Mouse (Mus musculus): ENCODE data around the gene Zc3h12c.
"Not testable (repeated sequence)": the region's sequence is repeated elsewhere in the genome, so short reads cannot be mapped to it uniquely, and the experiment has no call there.

The Zc3h12c gene

DNA sequence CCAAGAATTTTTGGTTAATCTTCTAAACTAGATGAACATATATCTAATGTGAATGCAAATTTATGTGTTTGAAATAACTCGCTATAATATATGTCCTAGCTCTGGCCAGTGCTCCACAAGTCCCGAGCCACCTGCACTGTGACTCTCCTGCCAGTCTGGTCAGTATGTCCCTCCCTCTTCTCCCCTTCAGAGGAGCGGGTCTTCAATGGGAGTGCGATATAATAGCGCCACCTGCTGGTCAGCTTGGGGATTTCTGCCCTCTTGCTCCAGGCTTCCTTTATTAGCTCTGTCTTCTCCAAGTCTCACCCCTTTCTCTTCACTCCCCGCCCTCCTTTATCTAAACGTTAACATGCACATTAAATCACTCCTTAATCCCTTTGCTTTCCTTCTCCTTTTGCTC is 69.8 kb downstream of the Zc3h12c start:
- DNase-seq = peak; percentile 70 to 74

DNA sequence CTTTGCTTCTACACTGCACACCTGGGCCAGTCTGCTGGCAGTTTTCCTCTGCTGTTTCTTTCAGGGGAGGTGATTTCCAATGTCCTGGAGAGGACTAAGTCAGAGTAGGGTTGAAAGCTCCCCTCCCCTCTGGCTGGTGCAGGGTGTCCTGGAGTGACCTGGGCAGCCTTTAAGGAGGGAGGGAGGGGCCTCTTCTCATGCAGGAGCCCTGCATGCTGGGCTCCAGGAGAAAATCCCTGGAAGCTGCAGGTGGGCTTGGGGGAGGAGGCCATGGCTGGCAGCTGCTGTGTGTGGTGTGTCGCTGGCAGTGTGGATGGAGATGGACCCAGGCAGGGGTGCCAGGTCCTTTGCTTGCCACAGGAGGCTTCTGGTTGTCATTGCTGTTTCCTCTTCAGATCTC is 71.0 kb downstream of the Zc3h12c start:
- no peak for DNase-seq

DNA sequence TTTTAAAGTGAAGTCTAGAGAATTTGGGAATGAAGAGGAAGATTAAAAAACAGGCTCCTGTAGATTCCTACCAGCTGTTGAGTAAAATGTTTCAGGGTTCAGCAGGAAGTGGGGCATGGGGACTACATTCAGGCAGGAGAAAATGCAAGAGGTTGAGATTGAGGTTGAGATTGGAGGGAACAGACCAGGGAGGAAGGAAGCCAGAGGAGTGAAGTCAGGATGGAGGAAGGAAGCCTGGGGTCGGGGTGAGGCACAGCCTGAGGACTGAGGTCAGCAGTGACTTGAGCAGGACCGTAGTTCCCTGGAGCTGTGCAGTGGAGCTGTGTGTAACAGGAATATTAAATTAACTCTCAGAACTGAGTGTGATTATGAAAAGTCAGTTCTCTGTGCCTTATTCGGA is 72.7 kb downstream of the Zc3h12c start:
- DNase-seq = no peak

DNA sequence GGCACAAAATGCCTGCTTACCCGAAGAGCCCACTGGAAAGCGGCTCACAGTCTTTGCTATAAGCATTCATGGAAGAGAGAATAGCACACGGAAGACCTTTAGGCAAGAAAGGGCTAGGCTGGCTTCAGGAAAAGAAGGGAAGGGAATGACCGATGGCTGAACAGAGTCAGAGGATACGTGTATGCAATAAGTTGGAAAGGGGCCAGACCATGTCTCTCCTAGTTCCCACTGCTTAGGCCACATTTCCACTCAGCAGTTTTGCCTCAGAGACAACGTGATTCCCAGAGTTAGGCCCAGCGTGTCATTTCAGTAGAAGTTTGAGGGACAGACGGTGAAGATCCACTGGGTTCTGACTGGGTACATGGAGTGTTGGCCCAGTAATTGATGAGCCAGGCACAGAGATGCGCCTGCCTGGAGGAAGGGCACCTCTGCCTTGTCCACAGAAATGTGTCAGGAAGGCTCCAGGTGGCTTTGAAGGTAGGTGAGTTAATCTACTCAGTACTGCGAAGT is 73.8 kb downstream of the Zc3h12c start:
- DNase-seq = no peak

DNA sequence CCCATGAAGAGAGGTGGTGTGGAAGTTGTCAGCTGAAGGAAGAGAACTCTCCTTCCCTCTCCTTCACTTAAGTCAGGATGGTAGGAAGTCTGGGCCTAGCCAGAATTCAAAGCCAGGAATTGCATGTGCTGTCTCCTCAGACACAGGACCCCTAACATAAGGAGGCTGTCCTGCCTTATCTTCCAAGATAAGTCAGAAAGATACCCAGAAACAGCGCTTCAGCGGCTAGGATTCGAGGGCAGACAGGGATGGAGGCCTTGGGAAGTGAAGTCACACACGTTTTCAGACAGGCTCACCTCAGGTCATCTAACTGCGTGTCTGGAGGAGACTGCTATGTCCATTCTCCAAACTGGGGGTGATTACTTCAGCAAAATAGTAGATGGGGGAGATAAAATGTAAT is 74.4 kb downstream of the Zc3h12c start:
- DNase-seq = no peak

DNA sequence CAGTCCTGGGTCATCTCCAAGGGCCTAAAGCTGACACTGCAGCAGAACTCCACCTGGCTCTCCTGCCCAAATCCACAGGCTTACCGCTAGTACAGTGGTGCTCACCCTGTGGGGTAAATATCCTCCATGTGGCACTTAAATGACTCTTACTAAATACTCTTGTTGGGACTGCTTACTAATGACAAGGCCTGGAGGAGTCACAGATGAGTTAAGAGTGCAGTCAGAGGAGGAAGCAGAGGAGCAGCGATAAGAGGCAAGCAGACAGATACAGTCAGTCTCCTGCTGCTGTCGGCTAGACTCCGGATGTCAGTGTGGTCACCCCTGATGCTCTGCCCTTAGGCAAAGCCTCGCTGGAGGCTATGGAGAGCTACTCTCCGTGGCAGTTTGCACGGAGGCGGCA is 75.3 kb downstream of the Zc3h12c start:
- no peak for DNase-seq

DNA sequence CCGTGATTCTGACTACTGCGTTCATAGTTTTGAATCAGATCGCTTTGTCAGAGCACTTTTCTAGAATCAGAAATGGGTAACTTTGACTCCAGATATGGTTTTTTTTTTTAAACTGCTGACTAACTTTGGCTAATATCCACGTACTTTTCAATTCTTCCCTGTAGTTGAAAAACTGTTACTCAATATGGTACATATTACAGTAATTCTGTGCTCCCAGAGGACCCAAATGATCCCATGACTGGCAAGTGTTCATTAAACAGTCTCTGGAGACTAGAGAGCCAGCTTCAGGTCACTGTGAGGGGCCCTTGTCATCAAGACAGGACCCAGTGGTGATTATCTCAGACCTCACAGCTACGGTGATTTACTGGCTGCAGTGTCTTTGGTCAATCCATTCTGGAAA is 76.1 kb downstream of the Zc3h12c start:
- no peak for DNase-seq

DNA sequence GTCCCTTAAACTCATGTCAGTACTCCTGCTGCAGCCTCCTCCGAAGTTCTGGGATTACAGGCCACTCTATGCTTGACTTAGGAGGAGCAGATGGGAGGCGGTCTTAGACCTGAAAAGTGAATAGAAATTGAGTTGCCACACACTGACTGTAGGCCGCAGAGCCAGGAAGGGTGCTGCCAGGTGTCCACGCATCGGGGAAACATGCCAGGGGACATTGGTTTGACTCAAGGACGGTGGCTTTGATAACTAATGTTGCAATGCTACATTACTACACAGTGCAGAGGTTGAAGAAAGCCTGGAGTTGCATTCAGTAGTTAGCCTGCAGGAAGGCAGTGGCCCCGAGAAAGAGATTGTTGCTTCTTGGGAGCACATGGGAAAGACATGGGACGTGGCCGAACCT is 76.6 kb downstream of the Zc3h12c start:
- no peak for DNase-seq

DNA sequence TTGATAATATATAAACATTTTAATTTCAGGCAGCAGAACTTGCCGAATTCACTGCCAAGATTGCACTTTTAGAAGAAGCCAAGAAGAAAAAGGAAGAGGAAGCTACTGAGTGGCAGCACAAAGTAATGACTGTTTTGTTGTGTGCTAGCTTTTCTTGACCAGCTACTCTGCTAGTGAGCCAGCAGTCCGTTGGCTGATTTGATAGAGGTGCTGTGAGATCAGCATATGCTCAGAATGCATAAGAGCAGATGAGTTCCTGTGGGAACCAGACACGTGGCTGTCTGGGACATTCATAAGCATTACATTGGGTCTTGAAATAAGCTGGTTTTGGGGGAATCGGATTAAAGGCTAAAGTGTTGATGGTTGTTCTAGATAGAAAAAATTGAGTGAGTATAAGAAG is 86.0 kb downstream of the Zc3h12c start:
- no peak for DNase-seq

DNA sequence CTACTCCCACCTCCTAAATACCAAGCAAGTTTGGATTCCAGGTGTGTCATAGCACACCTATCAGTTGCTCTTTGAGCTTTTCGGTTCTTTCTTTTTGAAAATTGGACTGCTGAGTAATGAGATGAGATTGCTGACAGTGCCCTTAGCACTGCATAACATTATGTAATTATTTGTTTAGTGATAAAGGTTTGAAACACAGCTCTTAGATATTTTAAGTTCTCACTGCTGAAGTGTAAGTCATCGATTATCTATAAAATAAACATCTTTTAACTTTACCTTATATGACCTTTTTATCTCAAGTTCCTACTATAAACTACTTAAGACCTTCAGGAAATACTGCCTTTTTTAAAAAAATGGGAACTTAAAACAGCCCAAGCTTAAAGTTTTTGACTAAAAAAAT is 86.4 kb downstream of the Zc3h12c start:
- no peak for DNase-seq

DNA sequence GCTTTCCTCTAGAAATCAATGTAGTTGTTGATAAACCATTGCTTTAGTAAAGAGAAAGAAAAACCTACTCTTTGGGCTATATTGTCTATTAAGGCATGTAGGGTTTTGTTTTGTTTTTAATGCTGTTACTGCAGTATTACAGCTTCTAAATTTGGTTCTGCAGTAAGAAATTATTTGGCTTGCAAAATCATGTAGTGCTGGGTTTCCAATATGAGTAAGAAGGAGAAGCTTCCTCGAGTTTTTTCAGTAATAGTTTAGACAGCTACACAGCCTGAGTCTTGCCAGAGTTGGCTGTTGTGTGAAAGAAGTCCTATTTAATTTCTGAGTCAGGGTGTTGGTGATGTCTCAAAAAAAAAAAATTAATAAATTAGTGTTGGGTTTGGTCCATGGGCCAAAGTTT is 90.7 kb downstream of the Zc3h12c start:
- DNase-seq = no peak

DNA sequence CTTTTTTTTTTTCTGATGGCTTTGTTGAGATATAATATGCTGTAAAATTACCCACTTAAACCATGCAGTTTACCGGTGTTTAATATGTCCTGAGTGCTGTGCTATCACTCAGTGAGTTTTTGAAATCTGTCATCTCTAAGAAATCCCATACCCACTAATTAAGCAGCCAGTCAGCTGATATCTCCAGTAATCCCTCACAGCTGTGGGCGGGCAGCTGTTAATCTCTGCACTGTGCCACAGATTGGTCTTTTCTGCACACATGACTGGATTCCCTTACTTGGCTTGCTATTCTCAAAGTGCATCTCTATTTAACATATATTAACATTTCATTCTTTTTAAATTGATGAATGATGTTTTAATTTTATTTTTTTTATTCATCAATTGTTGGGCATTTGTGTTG is 92.3 kb downstream of the Zc3h12c start:
- no peak for DNase-seq

DNA sequence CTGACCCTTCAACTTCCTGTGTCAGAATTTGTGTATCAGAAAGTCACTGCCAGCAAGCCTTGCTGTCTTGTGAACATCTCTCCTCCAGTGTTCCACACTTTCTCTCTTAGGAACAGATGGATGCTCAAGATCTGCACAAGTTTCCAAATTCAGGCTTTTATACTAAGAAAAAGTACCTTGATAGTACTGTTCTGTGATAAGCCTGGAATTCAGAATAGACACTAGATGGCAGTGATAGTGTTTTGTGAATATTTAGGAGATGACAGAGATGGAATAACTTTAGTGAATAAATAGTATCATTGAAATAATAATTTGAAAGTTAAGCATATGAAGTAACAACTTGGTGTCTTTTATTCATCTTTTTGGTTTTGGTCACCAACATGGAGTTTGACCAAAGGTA is 96.2 kb downstream of the Zc3h12c start:
- DNase-seq = no peak

DNA sequence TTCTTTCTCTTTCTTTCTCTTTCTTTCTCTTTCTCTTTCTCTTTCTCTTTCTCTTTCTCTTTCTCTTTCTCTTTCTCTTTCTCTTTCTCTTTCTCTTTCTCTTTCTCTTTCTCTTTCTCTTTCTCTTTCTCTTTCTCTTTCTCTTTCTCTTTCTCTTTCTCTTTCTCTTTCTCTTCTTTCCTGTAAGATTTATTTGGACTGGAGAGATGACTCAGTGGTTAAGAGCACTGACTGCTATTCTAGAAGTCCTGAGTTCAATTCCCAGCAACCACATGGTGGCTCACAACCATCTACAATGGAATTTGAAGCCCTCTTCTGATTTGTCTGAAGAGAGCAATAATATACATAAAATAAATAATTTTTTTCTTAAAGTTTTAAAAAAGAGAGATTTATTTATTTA is 97.0 kb downstream of the Zc3h12c start:
- DNase-seq = not testable (repeated sequence)

DNA sequence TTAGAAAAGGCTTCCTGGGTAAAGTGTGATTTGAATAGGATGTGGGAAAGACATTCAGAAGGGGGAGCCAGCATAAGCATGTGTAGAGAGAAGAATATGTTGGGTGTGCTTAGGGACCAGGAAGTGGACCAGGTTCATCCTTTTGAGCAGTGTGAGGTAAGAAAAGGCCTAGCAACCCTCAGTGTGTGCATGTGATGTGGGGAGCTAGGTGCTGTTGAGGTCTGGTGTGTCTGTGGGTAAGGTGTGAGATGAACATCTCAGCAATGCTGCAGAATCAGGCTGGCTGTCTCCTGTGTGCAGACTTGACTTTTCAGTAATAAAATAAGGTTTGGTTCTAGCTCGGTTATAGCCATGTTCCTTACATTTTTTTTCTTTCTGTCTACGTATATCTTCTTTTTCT is 98.3 kb downstream of the Zc3h12c start:
- no peak for DNase-seq

Data from thymus, postnatal 36 days (tissue).